In genomic region chr4:151161869-151162268, GRCm38 (mm10) we compare ENCODE assay signal across 29 mouse cellular contexts.
A peak's percentile ranks its signal among the peaks of the same experiment; 100 is the strongest.
DNase-seq lines count a peak whose midpoint lies in the region; ATAC-seq and TF ChIP-seq lines count a peak whose summit lies in the region.
"Had no signal": no experiment of that assay in that cellular context is flagged by ENCODE, and none has a peak within 500 bp of the region (broad histone marks: within the 10 kb centered on the region; RNA-seq: fewer than 3 reads in every experiment).

No protein-coding gene starts in this region.

- no peak overlapping the region for H3K27ac ChIP-seq in kidney, postnatal 0 days
- H3K27ac ChIP-seq in limb, embryonic 11.5 days (replicated peaks; ENCODE audit: low read depth, low read length), result no peak overlapping the region
- no peak overlapping the region for H3K27ac ChIP-seq in midbrain, embryonic 11.5 days (ENCODE audit: low read depth, low read length)
- H3K27ac ChIP-seq: forebrain, embryonic 13.5 days; heart, embryonic 10.5 days; heart, embryonic 15.5 days; hindbrain, embryonic 12.5 days; kidney, embryonic 15.5 days; layer of hippocampus, adult 2 months; midbrain, embryonic 10.5 days; neural tube, embryonic 12.5 days had no signal

- 41% methylated on average over 6 of the region's 6 CpGs for WGBS in kidney, postnatal 0 days
- WGBS in limb, embryonic 11.5 days, result 44% methylated on average over 6 of the region's 6 CpGs
- WGBS in midbrain, embryonic 11.5 days, result 34% methylated on average over 6 of the region's 6 CpGs
- 44% methylated on average over 6 of the region's 6 CpGs for WGBS in lung, adult 2 months

- no peaks in the 10 kb centered on the region for H3K36me3 ChIP-seq in kidney, postnatal 0 days (ENCODE audit: insufficient read depth, low read length)
- H3K36me3 ChIP-seq in E14TG2a.4 (ENCODE audit: insufficient read depth, low read length), result no peaks in the 10 kb centered on the region
- no peaks in the 10 kb centered on the region for H3K36me3 ChIP-seq in limb, embryonic 11.5 days (ENCODE audit: control insufficient read depth, insufficient read depth, low read length)
- no peaks in the 10 kb centered on the region for H3K36me3 ChIP-seq in midbrain, embryonic 11.5 days (ENCODE audit: control insufficient read depth, insufficient read depth, low read length)
- H3K36me3 ChIP-seq: heart, embryonic 10.5 days; heart, embryonic 15.5 days; hindbrain, embryonic 12.5 days; kidney, embryonic 15.5 days; midbrain, embryonic 10.5 days; neural tube, embryonic 12.5 days had no signal

- no peak overlapping the region for H3K4me3 ChIP-seq in kidney, postnatal 0 days (replicated peaks; ENCODE audit: low read depth, low read length)
- peak overlapping the region; percentile 52 for H3K4me3 ChIP-seq in E14TG2a.4 (replicated peaks; ENCODE audit: low read length)
- no peak overlapping the region for H3K4me3 ChIP-seq in limb, embryonic 11.5 days (ENCODE audit: low read depth, low read length)
- H3K4me3 ChIP-seq in midbrain, embryonic 11.5 days (ENCODE audit: low read depth, low read length), result no peak overlapping the region
- no peak overlapping the region for H3K4me3 ChIP-seq in lung, adult 2 months (replicated peaks; ENCODE audit: extremely low read depth, low read depth, low read length)
- H3K4me3 ChIP-seq: forebrain, embryonic 13.5 days; heart, embryonic 10.5 days; heart, embryonic 15.5 days; hindbrain, embryonic 12.5 days; kidney, embryonic 15.5 days; layer of hippocampus, adult 2 months; midbrain, embryonic 10.5 days; neural tube, embryonic 12.5 days had no signal

- H3K4me2 ChIP-seq in kidney, postnatal 0 days (ENCODE audit: low read length), result no peak overlapping the region
- H3K4me2 ChIP-seq in limb, embryonic 11.5 days (ENCODE audit: low read depth, severe bottlenecking), result no peak overlapping the region
- no peak overlapping the region for H3K4me2 ChIP-seq in midbrain, embryonic 11.5 days
- H3K4me2 ChIP-seq: forebrain, embryonic 13.5 days; heart, embryonic 15.5 days; hindbrain, embryonic 12.5 days; kidney, embryonic 15.5 days; liver, embryonic 11.5 days; neural tube, embryonic 12.5 days had no signal

- H3K9ac ChIP-seq in kidney, postnatal 0 days (ENCODE audit: low read depth, low read length), result no peak overlapping the region
- H3K9ac ChIP-seq in limb, embryonic 11.5 days (ENCODE audit: low read length), result no peak overlapping the region
- H3K9ac ChIP-seq in midbrain, embryonic 11.5 days (ENCODE audit: low read length), result no peak overlapping the region
- H3K9ac ChIP-seq: forebrain, embryonic 13.5 days; heart, embryonic 15.5 days; hindbrain, embryonic 12.5 days; kidney, embryonic 15.5 days; neural tube, embryonic 12.5 days had no signal

- no peaks in the 10 kb centered on the region for H3K27me3 ChIP-seq in kidney, postnatal 0 days (ENCODE audit: insufficient read depth, low read length)
- no peaks in the 10 kb centered on the region; the same call in 1 of the 2 replicates for H3K27me3 ChIP-seq in E14TG2a.4 (ENCODE audit: insufficient read depth, low read length)
- H3K27me3 ChIP-seq in limb, embryonic 11.5 days (ENCODE audit: control insufficient read depth, insufficient read depth, low read length), result no peaks in the 10 kb centered on the region
- H3K27me3 ChIP-seq in midbrain, embryonic 11.5 days (ENCODE audit: control insufficient read depth, insufficient read depth, low read length), result no peaks in the 10 kb centered on the region; the same call in 1 of the 2 replicates

- H3K9me3 ChIP-seq in kidney, postnatal 0 days (replicated peaks; ENCODE audit: low read length), result no peaks in the 10 kb centered on the region
- H3K9me3 ChIP-seq in E14TG2a.4 (ENCODE audit: low read length), result no peaks in the 10 kb centered on the region
- no peaks in the 10 kb centered on the region for H3K9me3 ChIP-seq in limb, embryonic 11.5 days (ENCODE audit: control insufficient read depth, low read length)
- no peaks in the 10 kb centered on the region for H3K9me3 ChIP-seq in midbrain, embryonic 11.5 days (ENCODE audit: control insufficient read depth, low read length)
- H3K9me3 ChIP-seq: forebrain, embryonic 13.5 days; heart, embryonic 10.5 days; heart, embryonic 15.5 days; hindbrain, embryonic 12.5 days; kidney, embryonic 15.5 days; midbrain, embryonic 10.5 days; neural tube, embryonic 12.5 days had no signal

- TF ChIP-seq POLR2A in lung, adult 2 months (IDR thresholded peaks at IDR 0.05; ENCODE audit: borderline replicate concordance, extremely low read depth, low read depth, low read length), result no peak

- DNase-seq in kidney, postnatal 0 days (ENCODE audit: low spot score), result peak; percentile 49
- DNase-seq in kidney, postnatal 14 days, result no peak
- DNase-seq in embryo, embryonic 11 days, result peak; percentile 54
- peak; percentile 57 for DNase-seq in limb, embryonic 11.5 days (ENCODE audit: low spot score)
- DNase-seq in midbrain, embryonic 11.5 days (ENCODE audit: low spot score, missing footprints), result no peak
- no peak for DNase-seq in lung, adult 2 months
- DNase-seq: adrenal gland, adult 8-10 months; cerebellum, adult 2 months; cerebellum, postnatal 14 days; gastrocnemius, postnatal 25 days; heart, adult 11 months; left cerebral cortex, postnatal 4 days; lung, postnatal 10 days; thymus, adult 2 months; thymus, postnatal 36 days had no signal

- H3K4me1 ChIP-seq in kidney, postnatal 0 days (replicated peaks; ENCODE audit: insufficient read depth, low read length), result no peaks in the 10 kb centered on the region
- peaks cover 36% of the 10 kb centered on the region for H3K4me1 ChIP-seq in E14TG2a.4 (replicated peaks; ENCODE audit: low read depth, low read length)
- H3K4me1 ChIP-seq in limb, embryonic 11.5 days (ENCODE audit: control insufficient read depth, insufficient read depth, low read length), result no peaks in the 10 kb centered on the region
- H3K4me1 ChIP-seq in midbrain, embryonic 11.5 days (ENCODE audit: control insufficient read depth, insufficient read depth, low read length), result no peaks in the 10 kb centered on the region
- peaks cover 7% of the 10 kb centered on the region for H3K4me1 ChIP-seq in lung, adult 2 months (ENCODE audit: control insufficient read depth, insufficient read depth, low read length)

- no peak for ATAC-seq in kidney, postnatal 0 days (replicated peaks; ENCODE audit: low FRiP score, low read depth)
- no peak for ATAC-seq in limb, embryonic 11.5 days (ENCODE audit: insufficient number of reproducible peaks, low FRiP score, low TSS enrichment, low read depth)
- no peak for ATAC-seq in midbrain, embryonic 11.5 days (ENCODE audit: low FRiP score)
- no peak for ATAC-seq in megakaryocyte-erythroid progenitor cell, adult 5-6 weeks (replicated peaks; ENCODE audit: low FRiP score, low TSS enrichment, poor library complexity, severe bottlenecking)
- ATAC-seq: CD4-positive, CD25-positive, alpha-beta regulatory T cell, adult 4 months; forebrain, embryonic 13.5 days; intestine, postnatal 0 days; midbrain, embryonic 16.5 days had no signal

- no peak for TF ChIP-seq CTCF in kidney, postnatal 0 days (IDR thresholded peaks at IDR 0.05; ENCODE audit: low read depth)
- TF ChIP-seq CTCF in E14TG2a.4 (conservative IDR thresholded peaks at IDR 0.05; ENCODE audit: low read length), result no peak
- TF ChIP-seq CTCF in lung, adult 2 months (IDR thresholded peaks at IDR 0.05; ENCODE audit: insufficient read depth, low read length), result no peak

Comparison
In these comparisons a context has a peak if more than half of its experiments do, and no peak if none do; other contexts are left out.
1. DNase-seq: peak in kidney, postnatal 0 days (single experiment), embryo, embryonic 11 days (single experiment) and limb, embryonic 11.5 days (single experiment); none in kidney, postnatal 14 days (single experiment), midbrain, embryonic 11.5 days (single experiment) and lung, adult 2 months (single experiment).